Mouse (Mus musculus) midbrain, embryonic 11.5 days (tissue): ENCODE data around the gene Sh3gl2. TPM values are rescaled to one million over a fixed set of nuclear protein-coding genes. Genes with fewer than 3 reads are reported as not detected.

Experiments
- ATAC-seq: fragments of 200-750 bp; cut with Nextera tagmentation; 2 replicates; pipeline ENCODE4 v1.8.0; 2017; ENCODE audit warnings: moderate TSS enrichment, moderate library complexity; ENCODE audit not compliant: low FRiP score
- DNase-seq: peaks from one replicate; pipeline ENCODE4 v3.0.0; 2015; ENCODE audit warnings: low spot score; ENCODE audit errors: missing footprints
- H3K27ac ChIP-seq: fragments of 300-500 bp; sonication (generic); 2 replicates; pipeline ENCODE4 v1.5.1; 2014; ENCODE audit warnings: low read depth, low read length
- H3K27me3 ChIP-seq: fragments of 300-500 bp; sonication (generic); 2 replicates; pipeline ENCODE4 v1.6.1; 2014; ENCODE audit warnings: mild to moderate bottlenecking, low read length, moderate library complexity, mixed read lengths; ENCODE audit not compliant: control insufficient read depth, insufficient read depth
- H3K36me3 ChIP-seq: fragments of 300-500 bp; sonication (generic); 2 replicates; pipeline ENCODE4 v1.6.1; 2014; ENCODE audit warnings: mild to moderate bottlenecking, low read length, moderate library complexity, mixed read lengths; ENCODE audit not compliant: control insufficient read depth, insufficient read depth
- H3K4me1 ChIP-seq: fragments of 300-500 bp; sonication (generic); 2 replicates; pipeline ENCODE4 v1.6.1; 2014; ENCODE audit warnings: low read length; ENCODE audit not compliant: control insufficient read depth, insufficient read depth
- H3K4me2 ChIP-seq: fragments of 300-500 bp; sonication (generic); 2 replicates; pipeline ENCODE4 v1.6.1; 2014; ENCODE audit warnings: mild to moderate bottlenecking, moderate library complexity
- H3K4me3 ChIP-seq: fragments of 300-500 bp; sonication (generic); 2 replicates; pipeline ENCODE4 v1.5.1; 2014; ENCODE audit warnings: low read depth, low read length
- H3K9ac ChIP-seq: fragments of 300-500 bp; sonication (generic); 2 replicates; pipeline ENCODE4 v1.6.1; 2014; ENCODE audit warnings: low read length
- H3K9me3 ChIP-seq: fragments of 300-500 bp; sonication (generic); 2 replicates; pipeline ENCODE4 v1.6.1; 2016; ENCODE audit warnings: low read length; ENCODE audit not compliant: control insufficient read depth
- WGBS: fragments of 180-500 bp; shearing (Covaris S2); extraction: QIAGEN DNeasy Blood & Tissue Kit; methylation state at CpG from one replicate; pipeline ENCODE4 v1.1.7; 2014; 5-methylcytosine and 5-hydroxymethylcytosine counted together
- polyA plus RNA-seq: library from polyadenylated mRNA; unstranded; fragments of >200 nt; fragmentation: Nextera tagmentation; extraction: Ambion mirVana; gene quantifications from 2 replicates; pipeline ENCODE4 v1.2.1, GENCODE M21; 2014

The Sh3gl2 gene
- polyA plus RNA-seq, 1 experiment from 2014 or later = 8.4 TPM

DNA sequence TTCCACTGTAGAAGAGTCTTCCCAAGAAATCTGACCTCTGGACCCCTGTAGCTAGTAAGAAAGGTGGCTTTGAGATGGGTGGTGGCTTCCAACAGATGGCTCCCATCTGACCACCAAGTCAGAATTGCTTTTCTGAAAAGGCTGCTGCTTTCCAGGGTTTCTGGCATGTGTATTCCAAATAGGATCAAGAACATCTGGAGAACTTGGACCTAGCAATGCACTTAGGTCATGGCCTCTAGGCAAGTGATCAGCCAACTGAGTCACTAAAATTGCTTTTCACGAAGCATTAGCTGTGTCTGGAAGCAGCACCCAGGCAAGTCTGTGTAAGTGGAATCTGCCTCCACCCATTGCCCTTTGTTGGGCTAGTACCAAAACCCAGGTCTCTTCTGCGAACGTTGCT lies 414.3 kb downstream of the Sh3gl2 start:
- Histone ChIP-seq H3K4me2 (no peak overlapping the region), H3K9me3 (no peaks in the 10 kb centered on the region), H3K4me1 (no peaks in the 10 kb centered on the region), H3K36me3 (no peaks in the 10 kb centered on the region), H3K4me3 (no peak overlapping the region), H3K27ac (no peak overlapping the region), H3K27me3 (no peaks in the 10 kb centered on the region), H3K9ac (no peak overlapping the region)
- 94% methylated on average over 3 of the region's 3 CpGs for WGBS
- DNase-seq = no peak
- no peak for ATAC-seq

DNA sequence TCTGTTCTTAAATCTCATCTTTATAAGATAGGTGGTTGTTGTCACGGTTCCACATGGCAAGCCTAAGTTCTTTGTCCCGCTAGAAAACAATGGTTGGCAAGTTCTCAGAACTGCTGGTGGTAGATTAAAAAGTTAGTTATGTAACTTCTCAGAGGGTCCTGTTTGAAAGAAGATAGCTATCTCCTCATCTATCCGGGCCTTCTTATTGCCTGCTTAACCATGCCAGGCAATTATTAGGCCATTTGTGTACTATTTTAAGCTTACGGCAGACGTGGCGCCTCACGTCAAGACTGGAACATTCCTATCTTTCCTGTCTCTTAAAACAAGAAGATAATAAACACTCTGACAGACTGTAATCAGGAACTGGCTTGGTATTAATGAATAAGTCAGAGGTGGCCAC lies 424.5 kb downstream of the Sh3gl2 start:
- no peaks in the 10 kb centered on the region for H3K27me3 ChIP-seq
- no peak overlapping the region for H3K4me2 ChIP-seq
- H3K9ac ChIP-seq = no peak overlapping the region
- no peak overlapping the region for H3K4me3 ChIP-seq
- H3K36me3 ChIP-seq = no peaks in the 10 kb centered on the region
- WGBS = 87% methylated on average over 7 of the region's 7 CpGs
- H3K27ac ChIP-seq = no peak overlapping the region
- no peaks in the 10 kb centered on the region for H3K9me3 ChIP-seq
- ATAC-seq (no peak), DNase-seq (no peak)
- H3K4me1 ChIP-seq = no peaks in the 10 kb centered on the region

DNA sequence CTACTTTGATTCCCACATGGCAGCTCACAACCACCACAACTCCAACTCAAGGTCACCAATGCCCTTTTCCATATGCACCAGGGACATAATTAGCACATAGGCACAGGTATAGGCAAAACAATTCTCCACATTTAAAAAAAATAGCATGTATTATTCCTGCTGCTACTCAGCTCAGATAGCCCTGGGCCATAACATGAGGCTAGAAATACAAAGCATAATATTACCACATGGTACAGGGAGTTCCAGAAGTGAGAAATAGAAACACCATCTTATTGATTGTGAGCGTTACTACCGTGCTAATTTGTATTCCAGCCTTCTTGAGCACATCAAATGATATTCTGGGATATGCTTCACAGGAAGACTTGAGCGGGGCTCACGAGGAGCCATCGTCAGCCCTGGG lies 464.3 kb downstream of the Sh3gl2 start:
- WGBS = 90% methylated on average over 5 of the region's 5 CpGs
- H3K4me3 ChIP-seq = no peak overlapping the region
- H3K9ac ChIP-seq = no peak overlapping the region
- H3K27me3 ChIP-seq = no peaks in the 10 kb centered on the region
- H3K4me1 ChIP-seq = peaks cover 2% of the 10 kb centered on the region; the same call in 1 of the 2 replicates
- no peaks in the 10 kb centered on the region for H3K36me3 ChIP-seq
- no peak for DNase-seq
- H3K4me2 ChIP-seq = no peak overlapping the region
- H3K9me3 ChIP-seq = no peaks in the 10 kb centered on the region
- ATAC-seq = no peak
- H3K27ac ChIP-seq = no peak overlapping the region

DNA sequence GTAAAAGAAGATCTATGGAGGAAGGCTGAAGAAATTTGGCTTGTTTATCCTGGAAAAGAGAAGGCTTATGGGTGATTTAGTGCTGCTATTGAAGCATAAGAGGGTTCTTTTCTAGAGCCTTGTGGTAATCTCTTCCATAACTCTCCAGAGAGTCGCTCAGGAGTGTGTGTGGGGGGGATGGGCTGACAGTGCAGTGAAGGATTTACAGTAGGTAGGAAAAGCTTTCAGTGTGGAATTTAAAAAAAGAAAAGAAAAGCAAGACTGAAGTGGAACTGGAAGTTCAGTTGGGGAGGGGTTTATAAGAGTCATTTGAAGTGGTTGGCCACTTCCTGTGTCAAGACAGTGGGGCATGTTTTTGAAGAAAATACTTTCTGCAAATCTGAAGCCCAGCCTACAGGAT lies 464.8 kb downstream of the Sh3gl2 start:
- DNase-seq (no peak), ATAC-seq (no peak)
- H3K27me3 ChIP-seq = no peaks in the 10 kb centered on the region
- no peak overlapping the region for H3K27ac ChIP-seq
- peaks cover 2% of the 10 kb centered on the region; the same call in 1 of the 2 replicates for H3K4me1 ChIP-seq
- 74% methylated on average over 1 of the region's 1 CpGs for WGBS
- no peak overlapping the region for H3K9ac ChIP-seq
- H3K4me2 ChIP-seq = no peak overlapping the region
- no peak overlapping the region for H3K4me3 ChIP-seq
- H3K9me3 ChIP-seq = no peaks in the 10 kb centered on the region
- H3K36me3 ChIP-seq = no peaks in the 10 kb centered on the region

DNA sequence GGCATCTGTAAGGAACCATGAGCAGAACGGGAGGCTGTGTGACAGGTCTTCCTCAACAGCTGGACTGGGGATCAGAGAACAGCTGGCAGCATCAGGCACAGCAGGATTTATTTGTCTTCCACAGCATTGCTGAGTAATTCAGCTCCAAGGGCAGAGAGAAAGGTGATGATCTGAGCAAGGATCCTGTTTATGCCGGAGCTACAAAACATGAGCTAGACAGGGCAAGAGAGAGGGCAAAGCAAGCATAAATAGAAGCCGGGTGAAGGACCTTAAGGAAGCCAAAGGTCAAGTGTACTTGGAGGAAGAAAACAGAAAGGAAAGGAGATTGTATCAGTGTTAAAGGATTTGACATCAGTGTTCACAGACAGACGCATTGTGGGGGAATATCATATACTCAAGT lies 467.4 kb downstream of the Sh3gl2 start:
- Histone ChIP-seq H3K9me3 (no peaks in the 10 kb centered on the region), H3K9ac (no peak overlapping the region), H3K27me3 (no peaks in the 10 kb centered on the region), H3K4me2 (no peak overlapping the region), H3K4me1 (peaks cover 2% of the 10 kb centered on the region; the same call in 1 of the 2 replicates), H3K36me3 (no peaks in the 10 kb centered on the region), H3K27ac (no peak overlapping the region), H3K4me3 (no peak overlapping the region)
- no peak for ATAC-seq
- no peak for DNase-seq
- WGBS = 52% methylated on average over 4 of the region's 4 CpGs

- no peak for DNase-seq
- ATAC-seq = no peak
- WGBS = 80% methylated on average over 1 of the region's 1 CpGs
Observed at GRCm38 (mm10) chr4:85677621-85678020, 472.7 kb downstream of the Sh3gl2 start.

DNA sequence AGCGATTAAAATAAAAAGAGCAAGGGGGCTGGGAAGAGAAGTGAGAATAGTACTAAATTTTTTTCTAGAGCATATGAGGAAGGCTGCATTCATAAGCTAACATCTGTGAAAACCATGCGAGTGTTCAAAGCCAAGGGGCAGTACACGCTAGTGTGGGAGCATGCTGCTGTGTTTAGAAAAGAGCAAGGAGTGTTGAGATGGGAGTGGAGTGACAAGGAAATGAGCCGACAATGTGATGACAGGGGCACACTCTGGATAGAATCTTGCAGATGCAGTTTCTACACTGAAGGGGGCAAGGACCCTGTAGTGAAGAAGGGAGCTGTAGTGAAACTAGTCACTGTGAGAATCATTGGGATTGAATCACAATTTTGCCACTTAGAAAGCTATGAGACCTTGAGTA lies 481.2 kb downstream of the Sh3gl2 start:
- H3K4me1 ChIP-seq = no peaks in the 10 kb centered on the region
- H3K27ac ChIP-seq = no peak overlapping the region
- DNase-seq = no peak
- no peaks in the 10 kb centered on the region for H3K9me3 ChIP-seq
- no peak overlapping the region for H3K4me3 ChIP-seq
- 84% methylated on average over 4 of the region's 4 CpGs for WGBS
- no peak for ATAC-seq
- H3K4me2 ChIP-seq = no peak overlapping the region
- no peak overlapping the region for H3K9ac ChIP-seq
- no peaks in the 10 kb centered on the region for H3K27me3 ChIP-seq
- H3K36me3 ChIP-seq = no peaks in the 10 kb centered on the region

More at GRCm38 (mm10) chr4:85677621-85678020, 472.7 kb downstream of the Sh3gl2 start:
- Histone ChIP-seq H3K9ac (no peak overlapping the region), H3K27me3 (no peaks in the 10 kb centered on the region), H3K4me2 (no peak overlapping the region), H3K4me3 (no peak overlapping the region), H3K9me3 (no peaks in the 10 kb centered on the region), H3K4me1 (no peaks in the 10 kb centered on the region), H3K27ac (no peak overlapping the region), H3K36me3 (no peaks in the 10 kb centered on the region)
